Mouse (Mus musculus) ES-E14 (cell line): ENCODE results near the gene Tango2. TPM values are rescaled to one million over a fixed set of nuclear protein-coding genes. Genes with fewer than 3 reads are reported as not detected.

Experiments
- DNase-seq: peaks from one replicate; pipeline ENCODE4 v3.0.0-alpha.2; 2013; ENCODE audit warnings: low read depth, low spot score
- H3K27ac ChIP-seq: 2 replicates; pipeline ENCODE4 v1.5.1; 2012; ENCODE audit warnings: low read depth, mild to moderate bottlenecking, low read length, moderate library complexity, mixed read lengths; ENCODE audit not compliant: poor library complexity, insufficient read depth, severe bottlenecking
- H3K36me3 ChIP-seq: 2 replicates; pipeline ENCODE4 v1.6.1; 2012; ENCODE audit warnings: mild to moderate bottlenecking, low read length, moderate library complexity, mixed read lengths; ENCODE audit not compliant: control insufficient read depth, poor library complexity, insufficient read depth, severe bottlenecking
- H3K4me1 ChIP-seq, 2 experiments: fragments of 150-350 bp in 1 of 2; sonication (generic) in 1 of 2; 2 replicates each; pipeline ENCODE4 v1.6.1; 2012; ENCODE audit warnings: low read length in 2 of 2, mild to moderate bottlenecking in 1 of 2, mixed read lengths in 1 of 2; ENCODE audit not compliant: control insufficient read depth in 2 of 2, insufficient read depth in 2 of 2, poor library complexity in 1 of 2
- H3K4me3 ChIP-seq, 2 experiments: fragments of 150-350 bp in 1 of 2; sonication (generic) in 1 of 2; 2 replicates each; pipeline ENCODE4 v1.5.1; 2012; ENCODE audit warnings: low read length in 2 of 2, low read depth in 1 of 2, mild to moderate bottlenecking in 1 of 2, mixed read lengths in 1 of 2; ENCODE audit not compliant: insufficient read depth in 1 of 2, poor library complexity in 1 of 2, severe bottlenecking in 1 of 2
- H3K9ac ChIP-seq: 2 replicates; pipeline ENCODE4 v1.6.1; 2012; ENCODE audit warnings: low read depth, mild to moderate bottlenecking, low read length, mixed read lengths; ENCODE audit not compliant: poor library complexity, insufficient read depth, severe bottlenecking
- H3K9me3 ChIP-seq: fragments of 150-350 bp; sonication (generic); 2 replicates; pipeline ENCODE4 v1.6.1; 2012; ENCODE audit warnings: low read depth, mild to moderate bottlenecking, low read length; ENCODE audit not compliant: control insufficient read depth, insufficient read depth
- CHD2 ChIP-seq: IDR thresholded peaks from 2 replicates; pipeline ENCODE4 v1.6.1; 2014; ENCODE audit warnings: mild to moderate bottlenecking, low read depth, low read length, inconsistent platforms
- HCFC1 ChIP-seq: IDR thresholded peaks from 2 replicates; pipeline ENCODE4 v1.6.1; 2012; ENCODE audit warnings: low read length, inconsistent platforms, borderline replicate concordance; ENCODE audit not compliant: insufficient read depth
- MAFK ChIP-seq: IDR thresholded peaks from 2 replicates; pipeline ENCODE4 v1.6.1; 2014; ENCODE audit warnings: mild to moderate bottlenecking, low read depth, low read length, inconsistent platforms; ENCODE audit not compliant: insufficient read depth
- ZC3H11A ChIP-seq: IDR thresholded peaks from 2 replicates; pipeline ENCODE4 v1.6.1; 2012; ENCODE audit warnings: low read depth, mild to moderate bottlenecking, inconsistent platforms, low read length, borderline replicate concordance
- ZNF384 ChIP-seq: IDR thresholded peaks from 2 replicates; pipeline ENCODE4 v1.6.1; 2012; ENCODE audit warnings: low read depth, low read length, inconsistent platforms
- in situ Hi-C, 2 experiments: fragments of 600-800 bp; cut with MboI; formaldehyde crosslinking; loops; one replicate each; pipeline ENCODE4 v1.15.1; 2025; ENCODE audit warnings: low sequenced_read_pairs in 2 of 2, inconsistent platforms in 1 of 2; ENCODE audit not compliant: unreplicated experiment in 2 of 2
- total RNA-seq: library from RNA; depleted of rRNA; stranded (reverse); fragments of 300-350 nt; gene quantifications from 2 replicates; pipeline ENCODE4 v1.2.3, GENCODE M21; 2012

Tango2 gene
- total RNA-seq, 1 experiment = 10.0 TPM

- H3K36me3 ChIP-seq = no peaks in the 10 kb centered on the region
- H3K4me1 ChIP-seq = peaks cover 12 to 33% of the 10 kb centered on the region in 2 experiments; a peak in 3 of 4 replicates
- no peak for DNase-seq
- H3K4me3 ChIP-seq = no peak overlapping the region
- TF ChIP-seq CHD2 = no peak
- no peak for TF ChIP-seq MAFK
- no peak for TF ChIP-seq ZC3H11A
- TF ChIP-seq ZNF384 = no peak
- TF ChIP-seq HCFC1 = no peak
- H3K27ac ChIP-seq = no peak overlapping the region
- H3K9me3 ChIP-seq = no peaks in the 10 kb centered on the region
- in situ Hi-C loops = no loop called here
- no peak overlapping the region for H3K9ac ChIP-seq
Observed at GRCm38 (mm10) chr16:18380495-18381063, 32.7 kb upstream of the Tango2 start.

GRCm38 (mm10) chr16:18379338-18380001, 31.6 kb upstream of the Tango2 start:
- H3K9ac ChIP-seq = no peak overlapping the region
- in situ Hi-C loops = no loop called here
- H3K36me3 ChIP-seq = no peaks in the 10 kb centered on the region
- no peaks in the 10 kb centered on the region for H3K9me3 ChIP-seq
- peaks cover 10 to 25% of the 10 kb centered on the region in 2 experiments; a peak in 3 of 4 replicates for H3K4me1 ChIP-seq
- no peak overlapping the region for H3K27ac ChIP-seq
- no peak overlapping the region for H3K4me3 ChIP-seq
- no peak for DNase-seq
- TF ChIP-seq CHD2 (no peak), ZNF384 (no peak), HCFC1 (no peak), ZC3H11A (no peak), MAFK (no peak)

GRCm38 (mm10) chr16:18378489-18378888, 30.6 kb upstream of the Tango2 start:
- Histone ChIP-seq H3K4me1 (peaks cover 8 to 18% of the 10 kb centered on the region in 2 experiments; a peak in 3 of 4 replicates), H3K4me3 (no peak overlapping the region), H3K27ac (no peak overlapping the region), H3K9me3 (no peaks in the 10 kb centered on the region), H3K9ac (no peak overlapping the region), H3K36me3 (no peaks in the 10 kb centered on the region)
- in situ Hi-C loops = no loop called here
- TF ChIP-seq ZC3H11A = no peak
- TF ChIP-seq MAFK = no peak
- no peak for TF ChIP-seq HCFC1
- no peak for DNase-seq

DNA sequence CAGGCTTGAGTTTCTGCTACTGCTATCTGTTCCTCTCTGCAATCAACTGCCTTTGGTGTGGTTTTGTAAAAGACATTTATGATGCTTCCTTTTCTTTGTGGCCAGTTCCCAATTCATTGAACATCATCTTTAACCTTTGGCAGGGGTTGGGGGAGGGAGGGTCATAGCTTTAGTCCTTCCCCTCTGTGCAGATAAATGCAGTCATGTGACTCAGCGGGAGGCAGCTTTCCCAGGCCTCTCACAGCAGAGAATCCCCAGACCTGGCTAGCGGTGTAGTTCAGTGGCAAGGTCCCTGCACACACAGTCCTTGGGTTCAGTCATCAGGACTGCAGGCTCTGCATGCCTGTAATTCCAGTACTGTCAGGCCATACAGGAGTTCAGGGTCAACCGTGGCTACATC, 29.3 kb upstream of the Tango2 start:
- H3K27ac ChIP-seq = no peak overlapping the region
- H3K4me3 ChIP-seq = no peak overlapping the region
- no peak for DNase-seq
- no peaks in the 10 kb centered on the region for H3K9me3 ChIP-seq
- no peak for TF ChIP-seq MAFK
- no peak for TF ChIP-seq ZNF384
- TF ChIP-seq ZC3H11A = no peak
- TF ChIP-seq HCFC1 = no peak
- no peak for TF ChIP-seq CHD2
- peaks cover 8 to 13% of the 10 kb centered on the region in 2 experiments; a peak in 3 of 4 replicates for H3K4me1 ChIP-seq
- in situ Hi-C loops = no loop called here
- no peak overlapping the region for H3K9ac ChIP-seq
- no peaks in the 10 kb centered on the region for H3K36me3 ChIP-seq
